Mouse (Mus musculus) neutrophil, adult 65 days (primary cell): ENCODE measurements around the gene Arhgef7. TPM values are rescaled to one million over a fixed set of nuclear protein-coding genes. Genes with fewer than 3 reads are reported as not detected.

Experiments
- total RNA-seq: library from RNA; stranded (reverse); gene quantifications from 2 replicates; pipeline ENCODE4 v1.2.4, GENCODE M21; 2023

The Arhgef7 gene
- total RNA-seq = 42.4 and 53.5 TPM in 2 replicates

DNA sequence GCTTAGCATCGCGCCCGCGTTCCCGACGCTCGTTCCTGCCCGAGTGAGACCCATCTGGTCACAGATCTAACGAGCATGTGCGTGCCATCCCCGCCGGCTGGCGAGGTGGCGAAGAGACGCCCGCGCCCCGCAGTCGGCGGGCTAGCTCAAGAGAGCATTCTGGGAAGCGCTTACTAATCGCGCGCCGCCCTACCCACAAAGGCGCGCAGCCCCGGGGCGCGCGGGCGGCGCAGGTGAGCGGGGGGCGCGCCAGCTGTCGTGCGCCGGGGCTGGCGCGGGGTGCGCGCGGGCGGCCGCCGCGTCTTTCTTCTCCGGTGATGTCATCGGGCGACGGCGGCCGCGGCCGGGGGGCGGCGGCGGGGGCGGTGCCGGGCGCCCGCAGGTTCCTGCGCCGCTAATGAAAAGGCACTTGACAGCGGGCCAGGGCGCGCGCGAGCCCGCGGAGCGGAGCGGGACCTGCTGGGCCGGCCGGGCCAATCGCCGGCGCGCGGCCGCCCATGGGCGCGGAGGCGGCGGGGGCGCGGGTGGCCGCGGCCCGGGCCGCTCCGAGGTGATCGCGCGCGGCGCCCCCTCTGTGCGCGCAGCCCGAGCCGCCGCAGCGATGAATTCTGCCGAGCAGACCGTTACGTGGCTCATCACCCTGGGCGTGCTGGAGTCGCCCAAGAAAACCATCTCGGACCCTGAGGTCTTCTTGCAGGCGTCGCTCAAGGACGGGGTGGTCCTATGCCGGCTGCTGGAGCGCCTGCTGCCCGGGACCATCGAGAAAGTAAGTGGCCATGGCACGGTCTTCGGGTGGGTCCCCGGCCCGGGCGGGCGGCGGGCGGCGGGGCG is at the start of gene Arhgef7:
Gene Arhgef7, plus strand, starts transcription at position 71 of the 831 bp plus-strand sequence.

DNA sequence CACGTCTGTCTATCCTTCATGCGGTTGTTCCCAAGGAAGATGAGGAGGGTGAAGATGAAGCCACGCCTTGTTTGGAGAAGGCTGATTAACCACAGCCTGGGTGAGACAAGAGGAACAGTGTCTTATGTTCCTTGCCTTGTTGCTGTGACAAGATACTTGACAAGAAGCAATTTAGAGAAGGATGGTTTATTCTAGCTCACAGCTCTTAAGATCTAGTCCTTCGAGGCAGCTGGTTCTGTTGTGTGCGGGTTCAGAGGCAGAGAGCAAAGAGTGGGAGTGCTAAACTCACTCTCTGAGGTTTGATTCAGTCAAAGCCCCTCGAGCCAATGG is 26.5 kb upstream of the Arhgef7 start, which contains the start of gene 1700016D06Rik:
Gene 1700016D06Rik, minus strand, starts transcription at position 31 of the 330 bp plus-strand sequence.

DNA sequence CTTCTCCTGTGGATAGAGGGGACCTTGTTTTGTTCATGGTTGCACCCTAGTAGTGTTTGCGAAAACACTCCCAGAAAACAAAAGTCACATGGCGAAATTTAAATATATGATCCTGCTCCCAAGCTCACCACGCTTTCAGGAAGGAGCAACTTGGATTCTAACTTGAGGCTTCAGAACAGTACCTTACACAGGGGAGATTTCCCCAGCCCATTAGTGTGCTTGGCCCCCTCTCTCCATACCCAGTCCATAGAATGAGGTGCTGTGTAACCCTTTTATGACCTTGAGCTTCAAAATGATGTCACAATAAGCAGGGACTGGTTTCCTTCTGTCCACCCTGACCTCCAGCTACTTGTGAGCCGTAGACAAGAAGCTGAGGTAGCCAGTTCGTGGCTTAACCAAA is 112.7 kb downstream of the Arhgef7 start, which contains the start of gene Tex29:
Gene Tex29, plus strand, starts transcription at position 301 of the 400 bp plus-strand sequence.

Other genes with a start within 250 kb of the Arhgef7 start
- gene Rab20, start 249.0 kb upstream of the Arhgef7 start, total RNA-seq = 64.9 and 67.3 TPM in 2 replicates
- 36.4 and 38.9 TPM in 2 replicates for gene Naxd, start 230.2 kb upstream of the Arhgef7 start, total RNA-seq
- gene Cars2, start 176.9 kb upstream of the Arhgef7 start, total RNA-seq = 14.6 and 25.1 TPM in 2 replicates
- gene Ing1, start 172.2 kb upstream of the Arhgef7 start, total RNA-seq = 55.6 and 56.3 TPM in 2 replicates
- gene Ankrd10, start 92.0 kb upstream of the Arhgef7 start, total RNA-seq = 17.5 and 26.4 TPM in 2 replicates
- gene 1700016D06Rik, start 26.7 kb upstream of the Arhgef7 start, total RNA-seq = not detected in 2 replicates
- gene Tex29, start 112.8 kb downstream of the Arhgef7 start, total RNA-seq = not detected in 2 replicates